Mouse (Mus musculus) liver, adult 2 months (tissue): ENCODE data around the gene Rad51b.

Source experiments
- CTCF ChIP-seq: fragments of 200-500 bp; IDR thresholded peaks from 2 replicates; pipeline ENCODE4 v1.5.1; 2011; ENCODE audit warnings: low read depth, low read length, control low read depth
- POLR2A ChIP-seq: fragments of 200-500 bp; IDR thresholded peaks from 2 replicates; pipeline ENCODE4 v1.6.1; 2011; ENCODE audit warnings: low read length, control low read depth; ENCODE audit not compliant: insufficient read depth; ENCODE audit errors: extremely low read depth

- TF ChIP-seq CTCF (no peak), POLR2A (no peak)
Measured at GRCm38 (mm10) chr12:79382416-79382815, 85.3 kb downstream of the Rad51b start.
